Mouse (Mus musculus): ENCODE results near the gene Nucb1. TPM values are rescaled to one million over a fixed set of nuclear protein-coding genes. Genes with fewer than 3 reads are reported as not detected.
A peak's percentile ranks its signal among the peaks of the same experiment; 100 is the strongest.

Gene Nucb1
- polyA plus RNA-seq, 1 experiment from 2014 or later, result 199 TPM

- Histone ChIP-seq H3K9me3 (ENCODE audit: control insufficient read depth, low read length) (no peaks in the 10 kb centered on the region), H3K4me2 (replicated peaks; ENCODE audit: low read depth) (no peak overlapping the region), H3K4me1 (replicated peaks; ENCODE audit: control insufficient read depth, insufficient read depth) (no peaks in the 10 kb centered on the region), H3K27me3 (ENCODE audit: control insufficient read depth, insufficient read depth, low read length) (no peaks in the 10 kb centered on the region), H3K4me3 (ENCODE audit: low read depth, low read length) (no peak overlapping the region), H3K27ac (replicated peaks) (no peak overlapping the region), H3K36me3 (ENCODE audit: control insufficient read depth, insufficient read depth, low read length) (peaks cover 31% of the 10 kb centered on the region), H3K9ac (ENCODE audit: low read length) (no peak overlapping the region)
- DNase-seq (ENCODE audit: low spot score) (no peak), ATAC-seq (ENCODE audit: low FRiP score, low TSS enrichment) (no peak)
- 96% methylated on average over 6 of the region's 6 CpGs for WGBS
- TF ChIP-seq EP300 (optimal IDR thresholded peaks at IDR 0.05), result no peak
- TF ChIP-seq CTCF (IDR thresholded peaks at IDR 0.05; ENCODE audit: low read depth), result no peak
These were observed 11.8 kb downstream of the Nucb1 start for GRCm38 (mm10) chr7:45498427-45498826.

DNA sequence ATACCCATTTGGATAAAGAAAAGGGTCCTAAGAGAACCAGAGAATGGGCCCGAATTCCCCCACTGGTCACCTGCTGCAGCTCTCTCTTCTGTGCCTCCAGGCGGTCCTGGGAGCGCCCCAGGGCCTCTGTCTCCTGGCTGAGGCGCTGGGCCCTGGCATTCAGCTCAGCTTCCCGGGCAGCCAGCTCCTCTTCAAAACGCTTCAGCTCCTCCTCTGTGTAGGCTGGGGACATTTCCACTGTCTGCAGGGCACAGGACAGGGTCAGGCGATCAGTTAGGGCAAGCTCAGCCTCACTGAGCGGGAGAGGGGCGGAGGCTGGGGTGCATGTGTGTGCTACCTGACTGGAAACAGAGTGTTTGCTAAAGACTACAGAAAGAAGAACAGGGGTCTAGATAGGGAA, 15.7 kb downstream of the Nucb1 start:
- H3K9ac ChIP-seq (ENCODE audit: low read length), result no peak overlapping the region

DNA sequence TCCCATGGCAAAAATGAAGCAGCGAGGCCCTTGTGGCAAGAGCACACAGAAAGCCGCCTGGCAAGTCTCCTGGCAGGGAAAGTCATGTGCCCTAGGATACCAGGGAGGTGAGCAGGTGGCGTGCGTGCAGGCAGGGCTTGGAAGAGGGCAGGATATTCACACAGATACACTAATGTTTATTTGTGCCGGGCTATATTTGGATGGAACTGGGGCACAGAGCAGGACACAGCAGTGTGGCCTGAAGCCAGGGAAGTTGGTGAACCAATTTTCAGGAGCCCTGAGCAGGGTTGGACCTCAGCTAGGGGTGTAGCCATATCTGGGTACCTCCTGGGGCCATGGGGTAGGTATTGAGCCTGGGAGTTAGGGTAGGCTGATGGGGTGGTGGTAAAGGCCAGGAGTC, 17.3 kb downstream of the Nucb1 start:
- Histone ChIP-seq H3K4me1 (replicated peaks; ENCODE audit: control insufficient read depth, insufficient read depth) (no peaks in the 10 kb centered on the region), H3K27me3 (ENCODE audit: control insufficient read depth, insufficient read depth, low read length) (no peaks in the 10 kb centered on the region), H3K9me3 (ENCODE audit: control insufficient read depth, low read length) (no peaks in the 10 kb centered on the region), H3K36me3 (ENCODE audit: control insufficient read depth, insufficient read depth, low read length) (peaks cover 27% of the 10 kb centered on the region), H3K4me2 (replicated peaks; ENCODE audit: low read depth) (no peak overlapping the region), H3K9ac (ENCODE audit: low read length) (no peak overlapping the region), H3K4me3 (ENCODE audit: low read depth, low read length) (no peak overlapping the region), H3K27ac (replicated peaks) (no peak overlapping the region; the same call in 1 of the 2 replicates)
- no peak for DNase-seq (ENCODE audit: low spot score)
- ATAC-seq (ENCODE audit: low FRiP score, low TSS enrichment), result no peak
- TF ChIP-seq CTCF (IDR thresholded peaks at IDR 0.05; ENCODE audit: low read depth), result no peak
- no peak for TF ChIP-seq EP300 (optimal IDR thresholded peaks at IDR 0.05)
- WGBS, result 69% methylated on average over 5 of the region's 5 CpGs

More for the DNA sequence above, 15.7 kb downstream of the Nucb1 start:
- H3K27ac ChIP-seq (replicated peaks), result no peak overlapping the region
- no peaks in the 10 kb centered on the region for H3K4me1 ChIP-seq (replicated peaks; ENCODE audit: control insufficient read depth, insufficient read depth)
- DNase-seq (ENCODE audit: low spot score) (no peak), ATAC-seq (ENCODE audit: low FRiP score, low TSS enrichment) (no peak)
- no peak overlapping the region for H3K4me3 ChIP-seq (ENCODE audit: low read depth, low read length)
- WGBS, result 82% methylated on average over 9 of the region's 9 CpGs
- no peak for TF ChIP-seq CTCF (IDR thresholded peaks at IDR 0.05; ENCODE audit: low read depth)
- TF ChIP-seq EP300 (optimal IDR thresholded peaks at IDR 0.05), result no peak
- peaks cover 27% of the 10 kb centered on the region for H3K36me3 ChIP-seq (ENCODE audit: control insufficient read depth, insufficient read depth, low read length)
- no peak overlapping the region for H3K4me2 ChIP-seq (replicated peaks; ENCODE audit: low read depth)
- no peaks in the 10 kb centered on the region for H3K27me3 ChIP-seq (ENCODE audit: control insufficient read depth, insufficient read depth, low read length)
- no peaks in the 10 kb centered on the region for H3K9me3 ChIP-seq (ENCODE audit: control insufficient read depth, low read length)

DNA sequence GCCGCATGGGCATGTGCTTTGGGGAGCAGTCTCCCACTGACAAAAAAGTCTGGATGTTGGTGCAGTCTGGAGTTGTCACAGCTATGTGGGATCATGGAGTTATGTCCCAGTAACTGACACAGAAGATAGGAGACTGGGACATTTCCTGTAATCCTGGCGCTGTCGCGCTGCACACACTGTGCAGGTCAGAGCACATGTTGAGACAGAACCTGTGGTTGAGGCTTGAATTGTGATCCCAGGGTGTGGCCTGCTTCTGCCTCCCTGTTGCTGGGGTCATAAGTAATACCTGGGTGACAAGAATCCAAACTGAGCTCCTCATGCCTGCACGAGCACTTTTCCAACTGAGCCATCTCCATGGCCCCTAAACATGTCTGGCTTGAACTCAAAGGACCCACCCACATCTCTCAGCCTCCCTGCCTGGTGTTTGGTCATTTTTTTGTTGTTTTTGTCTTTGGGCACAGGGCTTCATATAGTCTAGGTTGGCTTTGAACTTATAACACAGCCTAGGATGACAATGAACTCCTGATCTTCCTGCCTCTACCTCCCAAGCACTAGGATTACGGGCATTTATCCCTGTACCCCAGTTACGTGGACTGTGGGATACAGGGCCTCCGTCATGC, 17.9 kb downstream of the Nucb1 start:
- Histone ChIP-seq H3K4me2 (replicated peaks; ENCODE audit: low read depth) (no peak overlapping the region), H3K4me1 (replicated peaks; ENCODE audit: control insufficient read depth, insufficient read depth) (no peaks in the 10 kb centered on the region), H3K36me3 (ENCODE audit: control insufficient read depth, insufficient read depth, low read length) (peaks cover 27% of the 10 kb centered on the region), H3K27ac (replicated peaks) (no peak overlapping the region), H3K4me3 (ENCODE audit: low read depth, low read length) (no peak overlapping the region), H3K27me3 (ENCODE audit: control insufficient read depth, insufficient read depth, low read length) (no peaks in the 10 kb centered on the region), H3K9ac (ENCODE audit: low read length) (no peak overlapping the region), H3K9me3 (ENCODE audit: control insufficient read depth, low read length) (no peaks in the 10 kb centered on the region)
- no peak for ATAC-seq (ENCODE audit: low FRiP score, low TSS enrichment)
- 83% methylated on average over 8 of the region's 8 CpGs for WGBS
- DNase-seq (ENCODE audit: low spot score), result no peak
- no peak for TF ChIP-seq EP300 (optimal IDR thresholded peaks at IDR 0.05)
- TF ChIP-seq CTCF (IDR thresholded peaks at IDR 0.05; ENCODE audit: low read depth), result no peak

DNA sequence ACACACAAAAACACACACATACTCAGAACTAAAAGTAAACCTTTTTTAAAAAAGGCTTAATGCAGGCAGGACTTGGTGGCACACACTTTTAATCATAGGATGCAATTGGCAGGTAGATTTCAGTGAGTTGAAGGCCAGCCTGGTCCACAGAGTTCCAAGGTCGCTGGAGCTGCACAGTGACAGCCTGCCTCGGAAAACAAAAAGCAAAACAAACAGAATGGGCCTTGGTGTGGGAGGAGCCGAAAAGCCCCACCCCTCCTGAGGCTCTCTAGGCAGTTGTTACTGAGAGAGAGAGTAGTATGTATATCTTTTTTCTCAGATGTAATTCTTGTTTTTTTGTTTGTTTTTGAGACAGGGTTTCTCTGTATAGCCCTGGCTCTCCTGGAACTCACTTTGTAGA, 18.9 kb downstream of the Nucb1 start:
- no peaks in the 10 kb centered on the region for H3K27me3 ChIP-seq (ENCODE audit: control insufficient read depth, insufficient read depth, low read length)
- no peaks in the 10 kb centered on the region for H3K4me1 ChIP-seq (replicated peaks; ENCODE audit: control insufficient read depth, insufficient read depth)
- 14% methylated on average over 3 of the region's 3 CpGs for WGBS
- no peak overlapping the region for H3K9ac ChIP-seq (ENCODE audit: low read length)
- no peak overlapping the region for H3K4me3 ChIP-seq (ENCODE audit: low read depth, low read length)
- H3K27ac ChIP-seq (replicated peaks), result 0 out of 2 replicates have a peak overlapping the region, but pooled peaks have one; percentile 31
- ATAC-seq (ENCODE audit: low FRiP score, low TSS enrichment), result peak; percentile 66
- H3K4me2 ChIP-seq (replicated peaks; ENCODE audit: low read depth), result 0 out of 2 replicates have a peak overlapping the region, but pooled peaks have one; percentile 15
- H3K9me3 ChIP-seq (ENCODE audit: control insufficient read depth, low read length), result no peaks in the 10 kb centered on the region
- peaks cover 21% of the 10 kb centered on the region for H3K36me3 ChIP-seq (ENCODE audit: control insufficient read depth, insufficient read depth, low read length)
- TF ChIP-seq CTCF (IDR thresholded peaks at IDR 0.05; ENCODE audit: low read depth) (no peak), EP300 (optimal IDR thresholded peaks at IDR 0.05) (no peak)
- peak; percentile 68 for DNase-seq (ENCODE audit: low spot score)

- Histone ChIP-seq H3K36me3 (ENCODE audit: control insufficient read depth, insufficient read depth, low read length) (peaks cover 18% of the 10 kb centered on the region), H3K4me1 (replicated peaks; ENCODE audit: control insufficient read depth, insufficient read depth) (no peaks in the 10 kb centered on the region), H3K4me3 (ENCODE audit: low read depth, low read length) (no peak overlapping the region), H3K9me3 (ENCODE audit: control insufficient read depth, low read length) (no peaks in the 10 kb centered on the region), H3K27me3 (ENCODE audit: control insufficient read depth, insufficient read depth, low read length) (no peaks in the 10 kb centered on the region), H3K4me2 (replicated peaks; ENCODE audit: low read depth) (0 out of 2 replicates have a peak overlapping the region, but pooled peaks have one; percentile 15), H3K9ac (ENCODE audit: low read length) (no peak overlapping the region), H3K27ac (replicated peaks) (0 out of 2 replicates have a peak overlapping the region, but pooled peaks have one; percentile 31)
- TF ChIP-seq CTCF (IDR thresholded peaks at IDR 0.05; ENCODE audit: low read depth) (peak; percentile 31; the same call in 1 of the 2 replicates), EP300 (optimal IDR thresholded peaks at IDR 0.05) (no peak)
- peak; percentile 59 for ATAC-seq (ENCODE audit: low FRiP score, low TSS enrichment)
- peak; percentile 60 for DNase-seq (ENCODE audit: low spot score)
- 37% methylated on average over 9 of the region's 9 CpGs for WGBS
These were observed 19.4 kb downstream of the Nucb1 start for GRCm38 (mm10) chr7:45490822-45491221.

Measured in stomach, postnatal 0 days (tissue).